Mouse (Mus musculus) hindbrain, postnatal 0 days (tissue): ENCODE data around the gene Synpr. TPM values are rescaled to one million over a fixed set of nuclear protein-coding genes. Genes with fewer than 3 reads are reported as not detected.
A peak's percentile ranks its signal among the peaks of the same experiment; 100 is the strongest.

Experiments
- ATAC-seq: fragments of 200-750 bp; cut with Nextera tagmentation; 2 replicates; pipeline ENCODE4 v1.8.0; 2017; ENCODE audit warnings: mild to moderate bottlenecking, moderate TSS enrichment, moderate library complexity
- DNase-seq: peaks from one replicate; pipeline ENCODE4 v3.0.0-alpha.2; 2015; ENCODE audit warnings: low spot score
- H3K27ac ChIP-seq: fragments of 300-500 bp; sonication (generic); 2 replicates; pipeline ENCODE4 v1.5.1; 2014; ENCODE audit warnings: mild to moderate bottlenecking
- H3K27me3 ChIP-seq: fragments of 300-500 bp; sonication (generic); 2 replicates; pipeline ENCODE4 v1.6.1; 2014; ENCODE audit warnings: low read length, mixed read lengths; ENCODE audit not compliant: insufficient read depth
- H3K36me3 ChIP-seq: fragments of 300-500 bp; sonication (generic); 2 replicates; pipeline ENCODE4 v1.6.1; 2014; ENCODE audit warnings: low read length, mixed read lengths; ENCODE audit not compliant: insufficient read depth
- H3K4me1 ChIP-seq: fragments of 300-500 bp; sonication (generic); 2 replicates; pipeline ENCODE4 v1.6.1; 2014; ENCODE audit warnings: antibody characterized with exemption, low read length, mixed read lengths; ENCODE audit not compliant: insufficient read depth
- H3K4me2 ChIP-seq: fragments of 300-500 bp; sonication (generic); 2 replicates; pipeline ENCODE4 v1.6.1; 2014; ENCODE audit warnings: low read depth, mild to moderate bottlenecking, low read length, moderate library complexity, mixed read lengths
- H3K4me3 ChIP-seq: fragments of 300-500 bp; sonication (generic); 2 replicates; pipeline ENCODE4 v1.5.1; 2014; ENCODE audit warnings: low read length
- H3K9ac ChIP-seq: fragments of 300-500 bp; sonication (generic); replicated peaks from 2 replicates; pipeline ENCODE4 v1.6.1; 2014; ENCODE audit warnings: mild to moderate bottlenecking, low read length, moderate library complexity, mixed read lengths
- H3K9me3 ChIP-seq: fragments of 300-500 bp; sonication (generic); 2 replicates; pipeline ENCODE4 v1.6.1; 2016; ENCODE audit warnings: low read length, mixed read lengths
- CTCF ChIP-seq: IDR thresholded peaks from 2 replicates; pipeline ENCODE4 v1.5.1; 2016; ENCODE audit warnings: antibody characterized with exemption, control low read depth, low read depth
- WGBS: fragments of 180-500 bp; shearing (Covaris S2); extraction: QIAGEN DNeasy Blood & Tissue Kit; methylation state at CpG from one replicate; pipeline ENCODE4 v1.1.7; 2014; 5-methylcytosine and 5-hydroxymethylcytosine counted together
- polyA plus RNA-seq: library from polyadenylated mRNA; unstranded; fragments of >200 nt; fragmentation: Nextera tagmentation; extraction: Ambion mirVana; gene quantifications from 2 replicates; pipeline ENCODE4 v1.2.1, GENCODE M21; 2015
- total RNA-seq: library from RNA; depleted of rRNA; stranded (reverse); fragments of >200 nt; gene quantifications from 2 replicates; pipeline ENCODE4 v1.2.3, GENCODE M21; 2014

The Synpr gene
- total and polyA plus RNA-seq, 2 experiments from 2014 or later: 58.2 to 59.9 TPM

- no peaks in the 10 kb centered on the region for H3K27me3 ChIP-seq
- DNase-seq (no peak), ATAC-seq (no peak)
- TF ChIP-seq CTCF: no peak
- no peaks in the 10 kb centered on the region for H3K36me3 ChIP-seq
- H3K9me3 ChIP-seq: no peaks in the 10 kb centered on the region
- WGBS: 90% methylated on average over 2 of the region's 2 CpGs
- H3K4me3 ChIP-seq: no peak overlapping the region
- H3K4me2 ChIP-seq: no peak overlapping the region
- no peak overlapping the region for H3K9ac ChIP-seq
- no peaks in the 10 kb centered on the region for H3K4me1 ChIP-seq
- no peak overlapping the region for H3K27ac ChIP-seq
These were observed 43.9 kb downstream of the Synpr start for GRCm38 (mm10) chr14:13328461-13328860.

GRCm38 (mm10) chr14:13332497-13333306 lies 48.1 kb downstream of the Synpr start:
- ATAC-seq (peak; percentile 63; the same call in 1 of the 2 replicates), DNase-seq (no peak)
- H3K9ac ChIP-seq: no peak overlapping the region
- no peak overlapping the region for H3K27ac ChIP-seq
- no peaks in the 10 kb centered on the region for H3K36me3 ChIP-seq
- H3K4me2 ChIP-seq: no peak overlapping the region
- no peaks in the 10 kb centered on the region for H3K9me3 ChIP-seq
- no peak overlapping the region for H3K4me3 ChIP-seq
- H3K27me3 ChIP-seq: no peaks in the 10 kb centered on the region
- no peaks in the 10 kb centered on the region for H3K4me1 ChIP-seq
- 44% methylated on average over 10 of the region's 10 CpGs for WGBS
- TF ChIP-seq CTCF: no peak

DNA sequence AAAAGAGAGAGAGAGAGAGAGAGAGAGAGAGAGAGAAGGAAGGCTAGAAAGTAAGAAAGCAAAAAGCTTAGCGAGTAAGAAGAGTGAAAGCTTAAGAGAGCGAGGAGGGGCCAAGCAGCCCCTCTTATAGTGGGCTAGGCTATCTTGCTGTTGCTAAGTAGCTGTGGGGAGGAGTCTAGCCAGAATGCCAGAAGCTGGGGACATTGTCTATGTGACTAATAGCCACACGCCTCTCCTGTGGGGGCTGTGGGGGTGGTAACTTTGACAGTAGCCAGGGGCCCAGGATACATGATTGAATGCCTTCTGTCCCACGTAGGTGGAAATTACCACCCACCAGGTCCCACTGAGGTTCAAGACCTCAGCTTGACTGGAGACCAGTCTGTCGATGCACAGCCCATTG lies 48.8 kb downstream of the Synpr start:
- no peak for ATAC-seq
- WGBS: 42% methylated on average over 5 of the region's 5 CpGs
- no peaks in the 10 kb centered on the region for H3K4me1 ChIP-seq

DNA sequence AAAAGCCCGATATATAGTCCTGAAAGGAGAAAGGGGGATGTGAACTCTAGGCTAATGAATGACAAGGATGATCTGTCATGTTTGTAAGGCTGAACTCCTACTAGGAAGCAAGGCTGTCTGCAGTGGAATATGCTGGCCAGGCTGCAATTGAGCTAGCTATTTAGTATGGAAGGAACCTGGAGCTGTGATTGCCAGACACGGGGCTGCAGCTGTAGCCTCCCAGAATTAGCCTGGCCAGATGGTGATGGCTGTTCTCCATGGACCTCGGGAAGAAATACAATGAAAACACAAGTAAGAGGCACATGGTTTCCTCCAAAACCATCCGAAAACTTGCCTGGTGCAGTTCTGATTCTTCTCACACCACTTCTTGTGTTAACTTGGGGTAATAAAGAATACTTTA lies 51.6 kb downstream of the Synpr start:
- no peak for TF ChIP-seq CTCF
- DNase-seq: no peak
- Histone ChIP-seq H3K9ac (no peak overlapping the region), H3K4me1 (no peaks in the 10 kb centered on the region), H3K9me3 (no peaks in the 10 kb centered on the region), H3K27me3 (no peaks in the 10 kb centered on the region), H3K36me3 (no peaks in the 10 kb centered on the region), H3K4me3 (no peak overlapping the region), H3K4me2 (no peak overlapping the region), H3K27ac (no peak overlapping the region)
- no peak for ATAC-seq
- 61% methylated on average over 4 of the region's 4 CpGs for WGBS

More for the DNA sequence above, 48.8 kb downstream of the Synpr start:
- no peak overlapping the region for H3K27ac ChIP-seq
- no peak for DNase-seq
- H3K4me3 ChIP-seq: no peak overlapping the region
- no peak for TF ChIP-seq CTCF
- H3K27me3 ChIP-seq: no peaks in the 10 kb centered on the region
- H3K36me3 ChIP-seq: no peaks in the 10 kb centered on the region
- H3K4me2 ChIP-seq: no peak overlapping the region
- no peak overlapping the region for H3K9ac ChIP-seq
- H3K9me3 ChIP-seq: no peaks in the 10 kb centered on the region

- Histone ChIP-seq H3K9me3 (no peaks in the 10 kb centered on the region), H3K9ac (no peak overlapping the region), H3K36me3 (no peaks in the 10 kb centered on the region), H3K4me2 (no peak overlapping the region), H3K27me3 (no peaks in the 10 kb centered on the region), H3K4me3 (no peak overlapping the region), H3K4me1 (no peaks in the 10 kb centered on the region), H3K27ac (no peak overlapping the region)
- ATAC-seq: no peak
- WGBS: 77% methylated on average over 4 of the region's 4 CpGs
- no peak for DNase-seq
- no peak for TF ChIP-seq CTCF
These were observed 56.1 kb downstream of the Synpr start for GRCm38 (mm10) chr14:13340688-13341087.

DNA sequence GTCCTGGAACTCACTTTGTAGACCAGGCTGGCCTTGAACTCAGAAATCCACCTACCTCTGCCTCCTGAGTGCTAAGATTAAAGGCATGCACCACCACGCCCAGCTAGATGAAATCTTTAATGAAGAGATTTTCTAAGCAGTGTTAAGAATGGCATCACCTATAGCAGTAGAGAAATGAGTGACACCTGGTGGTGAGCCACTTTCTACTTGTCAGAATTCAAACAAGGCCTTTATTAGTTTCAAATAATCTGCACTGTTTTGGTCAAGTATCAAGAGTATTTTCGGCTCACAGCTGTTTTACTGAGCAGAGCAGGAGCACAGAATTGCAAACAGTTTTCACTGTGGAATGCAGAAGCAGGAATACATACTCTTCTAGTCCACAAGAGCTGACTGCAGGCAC lies 59.7 kb downstream of the Synpr start:
- Histone ChIP-seq H3K4me3 (no peak overlapping the region), H3K27me3 (no peaks in the 10 kb centered on the region), H3K9ac (no peak overlapping the region), H3K4me2 (no peak overlapping the region), H3K4me1 (no peaks in the 10 kb centered on the region), H3K9me3 (no peaks in the 10 kb centered on the region; the same call in 1 of the 2 replicates), H3K27ac (no peak overlapping the region), H3K36me3 (no peaks in the 10 kb centered on the region)
- WGBS: 77% methylated on average over 2 of the region's 2 CpGs
- ATAC-seq (0 out of 2 replicates have a peak, but pooled peaks have one; percentile 24), DNase-seq (peak; percentile 54)
- TF ChIP-seq CTCF: peak; percentile 34
